Mouse (Mus musculus) hindbrain, embryonic 16.5 days (tissue): Measurements from ENCODE around the gene Kcnt2. TPM values are rescaled to one million over a fixed set of nuclear protein-coding genes. Genes with fewer than 3 reads are reported as not detected.

Experiments
- ATAC-seq: fragments of 200-750 bp; cut with Nextera tagmentation; 2 replicates; pipeline ENCODE4 v1.8.0; 2017; ENCODE audit warnings: moderate TSS enrichment, moderate library complexity
- H3K27ac ChIP-seq: fragments of 300-500 bp; sonication (generic); 2 replicates; pipeline ENCODE4 v1.5.1; 2014; ENCODE audit warnings: low read depth, mild to moderate bottlenecking, control low read depth, low read length, moderate library complexity
- H3K27me3 ChIP-seq: fragments of 300-500 bp; sonication (generic); replicated peaks from 2 replicates; pipeline ENCODE4 v1.6.1; 2014; ENCODE audit warnings: low read length; ENCODE audit not compliant: control insufficient read depth, insufficient read depth
- H3K36me3 ChIP-seq: fragments of 300-500 bp; sonication (generic); 2 replicates; pipeline ENCODE4 v1.6.1; 2014; ENCODE audit warnings: mild to moderate bottlenecking, low read length, moderate library complexity, mixed read lengths; ENCODE audit not compliant: control insufficient read depth, insufficient read depth
- H3K4me1 ChIP-seq: fragments of 300-500 bp; sonication (generic); 2 replicates; pipeline ENCODE4 v1.6.1; 2014; ENCODE audit warnings: low read depth, low read length; ENCODE audit not compliant: control insufficient read depth, insufficient read depth
- H3K4me2 ChIP-seq: fragments of 300-500 bp; sonication (generic); 2 replicates; pipeline ENCODE4 v1.6.1; 2014; ENCODE audit warnings: mild to moderate bottlenecking, low read length, control low read depth, moderate library complexity
- H3K4me3 ChIP-seq: fragments of 300-500 bp; sonication (generic); 2 replicates; pipeline ENCODE4 v1.5.1; 2014; ENCODE audit warnings: mild to moderate bottlenecking, low read length, control low read depth, moderate library complexity
- H3K9ac ChIP-seq: fragments of 300-500 bp; sonication (generic); 2 replicates; pipeline ENCODE4 v1.6.1; 2014; ENCODE audit warnings: low read depth, mild to moderate bottlenecking, control low read depth, low read length, moderate library complexity
- H3K9me3 ChIP-seq: fragments of 300-500 bp; sonication (generic); 2 replicates; pipeline ENCODE4 v1.6.1; 2014; ENCODE audit warnings: mild to moderate bottlenecking, low read length, moderate library complexity; ENCODE audit not compliant: control insufficient read depth
- WGBS: fragments of 180-500 bp; shearing (Covaris S2); extraction: QIAGEN DNeasy Blood & Tissue Kit; methylation state at CpG from one replicate; pipeline ENCODE4 v1.1.7; 2014; 5-methylcytosine and 5-hydroxymethylcytosine counted together
- polyA plus RNA-seq: library from polyadenylated mRNA; unstranded; fragments of >200 nt; fragmentation: Nextera tagmentation; extraction: Ambion mirVana; gene quantifications from 2 replicates; pipeline ENCODE4 v1.2.1, GENCODE M21; 2015

Kcnt2 gene
- polyA plus RNA-seq, 1 experiment from 2014 or later, result 3.1 TPM

- WGBS, result 74% methylated on average over 4 of the region's 4 CpGs
- no peak for ATAC-seq
Observed at GRCm38 (mm10) chr1:140608765-140609297, 362.9 kb downstream of the Kcnt2 start.

GRCm38 (mm10) chr1:140613101-140613500 is 367.1 kb downstream of the Kcnt2 start:
- WGBS, result 69% methylated on average over 1 of the region's 1 CpGs
- Histone ChIP-seq H3K4me2 (no peak overlapping the region), H3K27me3 (no peaks in the 10 kb centered on the region), H3K36me3 (no peaks in the 10 kb centered on the region), H3K4me1 (no peaks in the 10 kb centered on the region), H3K9ac (no peak overlapping the region), H3K9me3 (no peaks in the 10 kb centered on the region), H3K27ac (no peak overlapping the region), H3K4me3 (no peak overlapping the region)
- ATAC-seq, result no peak

More at GRCm38 (mm10) chr1:140608765-140609297, 362.9 kb downstream of the Kcnt2 start:
- H3K9me3 ChIP-seq, result no peaks in the 10 kb centered on the region
- H3K9ac ChIP-seq, result no peak overlapping the region
- no peak overlapping the region for H3K27ac ChIP-seq
- H3K27me3 ChIP-seq, result no peaks in the 10 kb centered on the region
- H3K4me3 ChIP-seq, result no peak overlapping the region
- H3K4me1 ChIP-seq, result no peaks in the 10 kb centered on the region
- no peaks in the 10 kb centered on the region for H3K36me3 ChIP-seq
- no peak overlapping the region for H3K4me2 ChIP-seq

- H3K9me3 ChIP-seq, result no peaks in the 10 kb centered on the region
- no peak overlapping the region for H3K4me2 ChIP-seq
- H3K4me1 ChIP-seq, result no peaks in the 10 kb centered on the region
- no peak overlapping the region for H3K9ac ChIP-seq
- WGBS, result 84% methylated on average over 2 of the region's 2 CpGs
- no peak overlapping the region for H3K4me3 ChIP-seq
- H3K27ac ChIP-seq, result no peak overlapping the region
- no peaks in the 10 kb centered on the region for H3K36me3 ChIP-seq
- no peaks in the 10 kb centered on the region for H3K27me3 ChIP-seq
- ATAC-seq, result no peak
Observed at GRCm38 (mm10) chr1:140614840-140615239, 368.9 kb downstream of the Kcnt2 start.

DNA sequence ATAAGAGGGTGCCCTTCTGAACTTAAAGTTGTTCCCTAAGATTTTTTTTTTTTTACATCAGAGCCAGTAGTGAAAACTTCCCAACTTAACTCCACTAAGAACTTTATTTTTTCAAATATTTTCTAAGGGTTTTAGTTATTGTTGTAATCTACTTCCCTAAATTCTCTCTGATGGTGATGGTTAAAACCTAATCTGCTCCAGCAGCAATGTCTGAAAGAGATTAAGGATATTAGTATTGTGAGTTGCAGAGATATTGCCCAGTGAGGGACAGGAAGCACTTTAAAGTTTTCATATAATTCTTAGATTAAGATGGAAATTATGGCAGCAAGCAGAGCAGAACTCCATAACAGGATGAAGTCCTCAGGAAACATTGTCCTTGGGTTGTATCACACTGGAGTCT is 372.2 kb downstream of the Kcnt2 start:
- H3K4me3 ChIP-seq, result no peak overlapping the region
- ATAC-seq, result no peak
- no peaks in the 10 kb centered on the region for H3K36me3 ChIP-seq
- no peak overlapping the region for H3K27ac ChIP-seq
- H3K9me3 ChIP-seq, result no peaks in the 10 kb centered on the region
- H3K4me2 ChIP-seq, result no peak overlapping the region
- H3K27me3 ChIP-seq, result no peaks in the 10 kb centered on the region
- H3K9ac ChIP-seq, result no peak overlapping the region
- no peaks in the 10 kb centered on the region for H3K4me1 ChIP-seq

- Histone ChIP-seq H3K27ac (no peak overlapping the region), H3K36me3 (no peaks in the 10 kb centered on the region), H3K4me2 (no peak overlapping the region), H3K27me3 (no peaks in the 10 kb centered on the region), H3K4me1 (no peaks in the 10 kb centered on the region), H3K9me3 (no peaks in the 10 kb centered on the region), H3K9ac (no peak overlapping the region), H3K4me3 (no peak overlapping the region)
- ATAC-seq, result no peak
Observed at GRCm38 (mm10) chr1:140624918-140625317, 379.0 kb downstream of the Kcnt2 start.

DNA sequence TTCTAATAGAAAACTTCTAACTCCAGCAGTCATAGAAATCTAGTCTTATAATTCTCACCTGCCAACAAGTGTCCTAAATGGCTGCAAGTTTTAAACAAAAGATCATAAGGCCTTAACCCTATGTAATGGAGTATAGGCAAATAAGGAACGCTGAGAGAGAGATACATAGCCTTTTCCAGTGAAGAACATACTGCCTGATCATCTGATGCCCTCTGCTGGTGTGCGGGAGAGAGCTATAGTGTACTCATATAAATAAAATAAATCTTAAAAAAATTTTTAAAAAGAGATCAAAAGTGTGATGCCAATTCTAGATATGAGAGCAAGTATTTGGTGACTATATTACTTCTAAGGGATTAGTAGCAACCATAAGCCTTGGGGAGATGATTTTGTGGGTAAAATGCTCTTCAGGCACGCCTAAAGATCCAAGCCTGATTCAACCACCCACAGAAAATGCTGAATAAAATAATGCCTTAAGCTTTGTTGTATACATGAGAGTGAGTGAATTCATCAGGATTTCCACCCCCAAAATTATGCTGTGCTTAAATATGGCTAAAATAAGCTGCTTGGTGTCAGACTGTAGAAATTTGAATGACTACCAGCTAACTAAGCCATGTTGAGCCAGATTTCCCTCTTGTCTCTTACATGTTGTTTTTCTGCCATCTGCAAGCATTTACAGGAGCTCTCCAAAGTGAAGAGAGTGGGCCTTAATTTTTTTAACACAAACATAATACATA is 413.8 kb downstream of the Kcnt2 start:
- no peak overlapping the region for H3K9ac ChIP-seq
- no peak overlapping the region for H3K4me2 ChIP-seq
- ATAC-seq, result no peak
- H3K27me3 ChIP-seq, result no peaks in the 10 kb centered on the region
- H3K4me1 ChIP-seq, result no peaks in the 10 kb centered on the region
- H3K36me3 ChIP-seq, result no peaks in the 10 kb centered on the region
- WGBS, result 63% methylated on average over 3 of the region's 3 CpGs
- no peak overlapping the region for H3K4me3 ChIP-seq
- no peaks in the 10 kb centered on the region for H3K9me3 ChIP-seq
- H3K27ac ChIP-seq, result no peak overlapping the region

GRCm38 (mm10) chr1:140660751-140661403 is 414.9 kb downstream of the Kcnt2 start:
- WGBS, result 42% methylated on average over 12 of the region's 12 CpGs

GRCm38 (mm10) chr1:140661404-140661787 is 415.4 kb downstream of the Kcnt2 start:
- Histone ChIP-seq H3K4me3 (peak overlapping the region; percentile 28), H3K9ac (no peak overlapping the region), H3K36me3 (no peaks in the 10 kb centered on the region), H3K4me2 (peak overlapping the region; percentile 48), H3K27me3 (no peaks in the 10 kb centered on the region), H3K9me3 (no peaks in the 10 kb centered on the region), H3K4me1 (no peaks in the 10 kb centered on the region), H3K27ac (no peak overlapping the region)
- 24% methylated on average over 3 of the region's 3 CpGs for WGBS
- ATAC-seq, result peak; percentile 88; the same call in 1 of the 2 replicates

More at GRCm38 (mm10) chr1:140660751-140661403, 414.9 kb downstream of the Kcnt2 start:
- Histone ChIP-seq H3K4me2 (peak overlapping the region; percentile 48), H3K9me3 (no peaks in the 10 kb centered on the region), H3K4me3 (peak overlapping the region; percentile 28), H3K9ac (no peak overlapping the region), H3K27me3 (no peaks in the 10 kb centered on the region), H3K27ac (no peak overlapping the region), H3K36me3 (no peaks in the 10 kb centered on the region), H3K4me1 (no peaks in the 10 kb centered on the region)
- ATAC-seq, result 0 out of 2 replicates have a peak, but pooled peaks have one; percentile 24
